Mouse (Mus musculus) lung, adult 2 months (tissue): ENCODE measurements around the gene Rabep1.

Experiments
- CTCF ChIP-seq: fragments of 200-500 bp; IDR thresholded peaks from 2 replicates; pipeline ENCODE4 v1.5.1; 2011; ENCODE audit warnings: mild to moderate bottlenecking, low read length, control low read depth; ENCODE audit not compliant: insufficient read depth
- POLR2A ChIP-seq: fragments of 200-500 bp; IDR thresholded peaks from 2 replicates; pipeline ENCODE4 v1.6.1; 2011; ENCODE audit warnings: low read depth, mild to moderate bottlenecking, control low read depth, low read length, borderline replicate concordance; ENCODE audit errors: extremely low read depth

DNA sequence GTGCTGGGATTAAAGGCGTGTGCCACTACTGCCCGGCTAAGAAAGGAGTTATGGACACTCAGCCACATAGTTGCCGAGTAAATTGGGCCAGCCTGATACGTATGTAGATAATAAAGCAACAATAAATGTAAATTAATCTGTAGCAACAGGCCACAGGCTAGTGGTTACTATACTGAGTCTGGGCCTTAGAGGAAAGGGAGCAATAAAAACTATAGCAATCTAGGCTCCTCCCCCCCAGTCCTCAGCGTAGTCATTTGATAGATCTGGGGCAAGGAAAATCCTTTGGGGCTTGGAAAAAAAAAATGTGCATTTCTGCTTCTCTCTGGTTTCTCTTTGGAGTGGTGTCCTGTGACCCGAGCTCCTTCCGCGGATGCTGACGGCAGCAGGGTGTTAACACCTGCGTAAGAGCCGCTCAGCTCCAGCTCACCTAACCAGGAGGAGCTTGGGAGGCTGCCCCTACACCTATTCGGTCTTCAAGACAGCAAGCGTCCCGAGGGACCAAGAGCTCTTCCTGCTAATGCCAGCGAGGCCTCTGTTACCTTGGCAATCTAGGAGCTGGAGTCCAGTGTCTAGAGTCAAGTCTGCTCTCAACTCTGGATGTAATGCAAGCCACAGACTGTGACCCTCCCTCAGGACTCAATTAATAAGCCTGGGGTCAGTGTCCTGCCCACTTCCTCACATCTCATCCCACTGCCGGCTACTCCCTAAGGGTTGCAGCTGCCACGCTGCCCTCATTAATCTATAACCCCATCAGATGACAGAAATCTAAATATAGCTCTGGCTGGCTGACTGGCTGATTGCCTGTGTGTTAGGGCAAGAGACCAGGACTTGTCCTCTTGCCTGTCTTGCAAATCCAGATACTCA lies 22.6 kb upstream of the Rabep1 start:
- TF ChIP-seq POLR2A, result no peak
- no peak for TF ChIP-seq CTCF
